Mouse (Mus musculus) adrenal gland, postnatal 10 days (tissue): ENCODE measurements around the gene Dnase1l2. TPM values are rescaled to one million over a fixed set of nuclear protein-coding genes. Genes with fewer than 3 reads are reported as not detected.
"Not testable (repeated sequence)": the region's sequence is repeated elsewhere in the genome, so short reads cannot be mapped to it uniquely, and the experiment has no call there.

Experiments used
- DNase-seq: peaks from one replicate; pipeline ENCODE4 v3.0.0; 2021; ENCODE audit warnings: mixed read lengths
- total RNA-seq, 2 experiments: library from RNA; stranded (reverse); gene quantifications; 2 replicates each; pipeline ENCODE4 v1.2.3; 2021

Gene Dnase1l2
- total RNA-seq, 2 experiments from 2014 or later, result 0.96 to 3.0 TPM

DNA sequence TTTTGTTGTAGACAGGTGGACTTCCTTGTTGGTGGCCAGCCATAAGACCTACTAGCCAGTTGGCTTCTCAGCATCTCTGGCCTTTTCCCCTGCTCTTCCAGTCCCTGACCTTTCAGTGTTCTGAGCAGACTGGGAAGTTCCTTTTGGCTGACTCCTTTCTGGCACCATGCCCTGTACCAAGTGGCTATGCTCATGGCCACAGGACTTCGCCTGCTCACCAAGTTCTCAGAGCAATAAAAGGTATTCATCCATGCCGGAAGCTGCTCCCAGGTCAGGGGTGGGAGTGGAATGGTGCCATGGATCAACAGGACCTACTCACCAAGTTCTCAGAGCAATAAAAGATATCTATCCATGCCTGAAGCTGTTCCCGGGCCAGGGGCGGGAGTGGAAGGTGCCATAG lies 29.6 kb upstream of the Dnase1l2 start:
- DNase-seq, result peak; percentile 84

- DNase-seq, result peak; percentile 59
Measured at GRCm38 (mm10) chr17:24470701-24471527, 28.0 kb upstream of the Dnase1l2 start.

GRCm38 (mm10) chr17:24469910-24470602 lies 27.2 kb upstream of the Dnase1l2 start, which contains the start of the genes E4f1 and Pgp:
TSS of gene E4f1 (minus strand) at chr17:24470313.
TSS of gene Pgp (plus strand) at chr17:24470392.
- DNase-seq, result peak; percentile 99

- no peak for DNase-seq
Measured at GRCm38 (mm10) chr17:24469336-24469909, 26.5 kb upstream of the Dnase1l2 start.

DNA sequence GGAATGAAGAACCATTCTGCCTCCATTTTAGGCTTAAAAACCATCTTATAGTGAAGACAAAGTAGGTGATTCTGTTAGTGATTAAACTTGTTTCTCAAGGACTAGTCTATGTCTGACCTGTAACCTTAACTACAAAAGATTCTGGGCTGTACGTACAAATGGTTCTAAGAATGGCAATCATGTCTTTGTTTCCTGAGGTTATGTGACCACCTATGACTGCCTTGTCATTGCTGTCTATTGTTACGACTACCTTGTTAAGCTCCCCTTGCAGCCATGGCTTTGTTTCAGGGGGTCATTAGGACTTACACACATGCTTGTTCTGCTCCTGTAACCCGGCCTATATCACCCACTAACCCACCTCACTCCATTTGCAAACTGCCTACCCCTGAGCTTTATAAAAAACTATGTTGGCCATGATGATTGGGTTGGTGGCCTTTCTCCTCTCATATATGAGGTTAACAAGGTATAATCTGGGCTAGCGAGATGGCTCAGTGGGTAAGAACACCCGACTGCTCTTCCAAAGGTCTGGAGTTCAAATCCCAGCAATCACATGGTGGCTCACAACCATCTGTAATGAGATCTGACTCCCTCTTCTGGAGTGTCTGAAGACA lies 25.8 kb upstream of the Dnase1l2 start:
- DNase-seq, result no peak

GRCm38 (mm10) chr17:24463374-24464133 lies 20.6 kb upstream of the Dnase1l2 start:
- no peak for DNase-seq

GRCm38 (mm10) chr17:24462932-24463331 lies 20.0 kb upstream of the Dnase1l2 start:
- no peak for DNase-seq

DNA sequence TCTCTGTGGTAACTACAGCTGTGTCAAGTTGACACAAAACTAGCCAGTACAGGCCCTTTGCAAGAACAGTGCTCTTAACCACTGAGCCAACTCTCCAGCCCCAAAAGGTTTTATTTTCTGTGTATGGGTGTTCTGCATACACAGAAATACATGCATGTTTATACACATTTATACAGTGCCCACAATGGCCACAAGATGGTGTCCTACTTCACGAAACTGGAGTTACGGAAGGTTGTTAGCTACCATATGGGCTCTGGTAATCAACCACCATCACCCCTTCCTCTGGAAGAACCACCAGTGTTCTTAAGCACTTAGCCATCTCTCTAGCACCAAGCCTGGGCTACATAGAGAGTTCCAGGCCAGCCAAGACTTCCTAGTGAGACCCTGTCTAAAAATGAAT lies 18.7 kb upstream of the Dnase1l2 start:
- DNase-seq, result no peak

DNA sequence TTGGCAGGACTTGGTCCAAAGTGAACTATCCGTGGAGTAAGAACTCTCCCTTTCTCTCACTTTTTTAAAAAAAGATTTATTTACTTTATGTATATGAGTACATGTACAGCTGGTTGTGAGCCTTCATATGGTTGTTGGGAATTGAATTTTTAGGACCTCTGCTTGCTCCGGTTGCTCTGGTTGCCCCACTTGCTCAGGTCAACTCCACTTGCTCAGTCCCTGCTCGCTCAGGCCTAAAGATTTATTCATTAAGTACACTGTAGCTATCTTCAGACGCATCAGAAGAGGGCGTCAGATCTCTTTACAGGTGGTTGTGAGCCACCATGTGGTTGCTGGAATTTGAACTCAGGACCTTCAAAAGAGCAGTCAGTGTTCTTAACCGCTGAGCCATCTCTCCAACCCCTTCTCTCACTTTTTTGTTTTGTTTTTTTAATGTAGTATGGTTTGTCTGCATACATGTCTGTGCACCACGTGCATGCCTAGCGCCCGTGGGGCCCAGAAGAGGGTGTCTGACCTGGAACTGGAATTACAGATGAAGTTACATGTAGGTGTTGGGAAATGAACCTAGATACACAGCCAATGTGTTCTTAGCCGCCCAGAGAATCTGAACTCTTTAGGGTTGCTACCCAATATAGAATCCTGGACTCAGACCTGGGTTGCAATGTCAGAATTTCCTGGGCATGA lies 12.8 kb upstream of the Dnase1l2 start:
- not testable (repeated sequence) for DNase-seq

DNA sequence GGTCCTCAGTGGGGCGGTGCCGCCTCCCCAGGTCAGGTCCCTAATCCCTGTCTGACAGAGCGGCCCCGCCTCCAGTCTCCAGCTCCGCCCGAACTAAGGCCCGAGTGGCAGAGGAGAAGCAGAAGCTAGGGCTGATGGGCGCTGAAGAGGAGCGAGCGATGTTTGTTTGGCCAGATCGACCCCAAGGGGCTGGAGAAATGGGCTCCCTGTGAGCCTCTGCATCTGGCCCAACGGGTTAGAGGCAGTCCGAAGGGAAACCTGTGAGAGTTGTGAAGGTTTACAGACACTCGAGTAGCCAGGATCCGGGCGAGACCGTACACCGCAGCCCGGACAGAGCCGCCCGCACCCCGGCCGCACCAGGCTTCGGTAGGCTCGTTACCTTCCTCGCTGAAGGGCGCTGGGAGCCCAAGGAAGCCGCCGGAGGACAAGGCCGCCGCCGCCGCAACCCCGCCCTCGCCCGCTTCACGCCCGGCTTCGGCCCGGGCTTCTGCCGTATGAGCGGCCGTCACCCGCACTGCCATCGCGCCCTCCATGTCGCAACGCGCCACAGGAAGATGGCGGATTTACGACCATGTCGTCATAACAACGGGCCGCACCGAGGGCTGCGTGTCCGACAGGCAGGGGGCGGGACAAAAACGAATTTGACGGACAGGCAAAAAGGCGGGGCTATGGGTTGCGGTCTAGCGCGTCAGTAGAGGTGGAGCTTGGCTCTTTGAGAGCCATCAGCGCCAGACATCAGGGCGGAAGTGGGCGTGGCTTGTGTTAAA lies 12.0 kb upstream of the Dnase1l2 start:
- peak; percentile 100 for DNase-seq

DNA sequence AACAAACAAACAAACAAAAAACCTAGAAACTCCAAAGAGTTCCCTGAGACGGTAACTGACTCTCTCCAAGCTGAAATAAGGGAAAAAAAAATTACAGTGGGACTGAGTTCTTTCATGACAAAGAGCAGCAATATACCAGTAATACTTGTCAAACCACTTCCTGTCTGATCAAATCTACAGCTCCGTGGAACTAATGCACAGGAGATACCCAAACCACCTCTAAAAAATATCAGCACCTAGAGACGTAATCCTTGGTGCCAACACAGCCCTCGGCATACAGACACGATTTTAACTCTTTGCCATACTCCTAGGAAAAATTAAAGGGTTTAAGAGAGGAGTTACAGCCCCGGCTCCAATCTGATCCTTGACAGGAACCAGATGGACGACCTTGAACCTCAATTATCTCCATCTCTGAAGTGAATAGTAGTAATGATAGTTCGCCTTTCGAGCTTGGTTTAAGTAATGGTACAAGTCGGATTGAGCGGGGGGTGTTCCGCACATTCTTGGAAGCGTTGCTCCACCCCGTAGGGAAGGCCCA lies 11.4 kb upstream of the Dnase1l2 start:
- DNase-seq, result no peak

DNA sequence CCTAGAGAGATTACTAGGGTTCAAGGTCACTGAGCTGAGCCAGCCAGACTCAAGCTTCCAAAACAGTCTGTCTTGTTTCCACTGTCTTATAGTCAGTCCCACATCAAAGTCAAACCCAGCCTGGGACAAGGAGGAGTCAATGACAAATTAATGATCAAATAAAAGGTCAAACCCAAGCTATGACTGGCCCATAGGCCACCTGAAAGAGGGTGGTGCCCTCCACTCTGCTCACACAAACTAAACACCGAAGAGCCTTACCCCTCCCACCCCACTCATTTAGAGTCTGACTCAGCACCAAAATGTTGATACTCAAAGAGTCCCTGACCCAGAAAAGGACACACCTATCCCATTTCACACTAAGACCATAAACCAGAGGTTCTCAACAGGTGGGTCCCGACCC lies 10.5 kb upstream of the Dnase1l2 start:
- DNase-seq, result no peak

DNA sequence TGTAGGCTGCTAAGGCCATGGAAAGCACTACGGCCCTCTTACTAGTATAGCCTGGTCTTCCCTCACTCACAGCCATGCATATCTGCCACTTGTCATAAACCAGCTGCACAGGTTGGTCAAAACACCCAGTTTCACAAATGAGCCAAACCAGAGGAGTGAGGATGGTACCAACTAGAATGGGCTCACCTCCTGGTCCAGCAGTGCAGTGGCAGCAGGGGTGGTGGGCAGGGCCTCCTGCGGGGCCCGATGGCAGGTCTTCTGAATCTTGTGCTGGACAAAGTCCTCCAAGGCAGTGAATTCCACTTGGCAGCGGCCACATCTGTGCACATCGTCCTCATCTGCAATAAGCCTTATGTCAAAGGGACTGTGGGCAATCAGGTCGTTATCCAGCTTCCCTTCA lies 8.3 kb upstream of the Dnase1l2 start:
- no peak for DNase-seq

DNA sequence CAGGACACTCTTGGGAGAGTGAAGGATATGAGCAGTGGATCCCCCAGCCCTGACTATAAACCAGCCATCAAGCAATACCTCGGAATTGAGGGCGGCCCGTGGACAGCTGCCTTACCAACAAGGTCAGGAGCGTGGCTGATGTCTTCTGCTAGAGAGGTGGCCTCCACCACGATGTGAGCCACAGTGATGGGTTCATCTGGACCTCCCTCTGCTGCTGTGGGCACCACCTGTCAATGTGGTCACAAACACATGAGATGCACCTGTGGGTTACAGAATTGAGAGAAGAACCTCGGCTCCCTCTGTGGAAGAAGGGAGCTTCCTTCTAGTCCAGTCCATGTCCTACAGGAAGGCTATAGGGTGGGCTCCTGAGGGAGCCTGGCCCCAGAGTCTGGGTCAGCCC lies 6.6 kb upstream of the Dnase1l2 start:
- DNase-seq, result no peak

GRCm38 (mm10) chr17:24446590-24446989 lies 3.7 kb upstream of the Dnase1l2 start:
- no peak for DNase-seq

DNA sequence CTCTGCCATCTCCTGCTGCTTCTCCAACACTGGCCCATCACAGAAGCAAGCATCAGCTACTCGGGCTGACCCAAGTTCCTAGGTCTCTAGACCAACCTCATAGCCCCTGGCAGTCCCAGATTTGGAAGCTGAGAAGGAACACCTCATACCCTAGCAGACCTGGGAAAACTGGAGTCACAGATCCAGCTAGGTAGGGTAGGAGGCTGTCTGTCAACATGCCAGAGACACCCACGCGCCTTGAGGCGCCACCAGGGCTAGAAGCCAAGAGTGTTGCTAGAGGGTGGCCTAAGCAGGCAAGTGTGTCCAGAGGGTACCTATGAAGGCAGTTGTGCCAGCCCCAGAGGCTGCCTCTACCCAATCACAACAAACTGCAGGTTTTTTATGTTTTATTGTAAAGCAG lies 504 bp upstream of the Dnase1l2 start:
- no peak for DNase-seq

DNA sequence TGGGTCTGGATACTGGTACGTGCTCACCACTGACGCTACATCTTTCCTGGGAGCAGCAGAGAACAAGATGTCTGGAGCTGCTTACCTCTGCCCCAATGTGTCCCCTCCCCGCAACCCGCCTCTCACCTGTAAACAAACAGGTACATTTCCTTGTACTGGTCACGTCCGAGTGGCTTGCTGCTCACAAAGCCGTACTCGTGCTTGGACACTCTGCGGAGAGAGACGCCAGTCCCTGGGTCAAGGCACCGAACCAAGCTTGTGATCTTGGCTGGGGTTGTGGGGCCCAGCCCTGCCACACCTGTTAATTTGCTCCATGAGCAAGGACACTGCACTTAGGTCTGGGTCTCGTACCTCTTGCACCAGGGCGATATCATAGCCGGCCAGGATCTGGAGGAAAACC lies 798 bp downstream of the Dnase1l2 start:
- no peak for DNase-seq

DNA sequence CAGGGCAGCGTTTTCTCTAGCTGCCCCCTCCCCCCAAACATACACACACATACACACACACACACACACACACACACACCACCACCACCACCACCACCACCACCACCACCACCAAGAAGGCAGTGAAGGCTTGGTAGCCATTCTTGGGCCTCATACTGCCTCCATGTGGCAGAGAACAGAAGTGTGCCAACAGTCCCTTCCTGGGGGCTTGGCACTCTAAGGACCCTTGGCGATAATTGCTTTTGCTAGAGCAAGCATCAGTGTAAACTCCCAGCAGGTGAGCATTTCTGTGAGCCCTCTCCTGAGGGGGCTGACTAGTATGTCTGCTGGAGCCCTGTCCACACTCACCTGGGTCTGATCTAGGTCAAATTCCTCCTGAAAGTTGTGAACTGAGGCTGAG lies 1.8 kb downstream of the Dnase1l2 start:
- no peak for DNase-seq

DNA sequence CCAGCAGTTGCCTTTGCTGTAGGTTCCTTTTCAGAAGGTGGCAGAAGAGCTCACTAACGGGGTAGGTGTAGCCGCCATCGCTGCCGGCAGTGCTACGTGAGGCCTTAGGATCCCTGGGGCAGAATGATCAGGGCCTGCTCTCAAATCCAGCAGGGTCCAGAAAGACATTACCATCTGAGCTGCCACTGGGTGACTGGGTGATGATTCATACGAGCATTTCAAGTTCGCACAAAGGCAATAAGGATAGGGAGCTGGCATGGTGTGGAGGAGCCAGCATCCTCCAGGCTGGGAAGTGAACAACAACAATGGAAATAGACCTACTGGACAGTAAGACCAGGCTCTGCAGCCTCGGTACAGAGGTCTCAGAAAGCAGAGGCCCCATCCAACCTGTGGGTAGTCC lies 2.5 kb downstream of the Dnase1l2 start:
- DNase-seq, result no peak

DNA sequence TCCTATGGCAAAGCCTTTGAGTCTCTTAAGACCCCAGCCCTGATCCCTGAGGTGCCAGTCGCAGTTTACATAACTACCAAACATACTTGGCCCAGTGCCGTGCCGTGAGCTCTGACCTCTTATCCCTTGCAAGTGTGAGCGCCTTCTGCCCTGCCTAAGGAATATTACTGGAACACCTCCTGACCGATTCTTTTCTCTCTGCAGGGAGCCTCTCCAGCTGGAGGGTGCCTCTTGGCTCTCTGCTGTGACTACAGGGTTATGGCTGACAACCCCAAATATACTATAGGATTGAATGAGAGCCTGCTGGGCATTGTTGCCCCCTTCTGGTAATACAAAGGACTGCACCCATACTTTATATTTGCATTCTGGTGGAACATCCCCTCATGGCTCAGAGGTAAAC lies 5.9 kb downstream of the Dnase1l2 start:
- DNase-seq, result no peak
